Mouse (Mus musculus) testis, adult 2 months (tissue): Measurements from ENCODE around the gene Atxn2.

Source experiments
- CTCF ChIP-seq: fragments of 200-500 bp; IDR thresholded peaks from 2 replicates; pipeline ENCODE4 v1.5.1; 2012; ENCODE audit warnings: low read depth, mild to moderate bottlenecking, inconsistent platforms, low read length, moderate library complexity; ENCODE audit not compliant: control insufficient read depth, insufficient read depth, insufficient replicate concordance
- POLR2A ChIP-seq: fragments of 200-500 bp; IDR thresholded peaks from 2 replicates; pipeline ENCODE4 v1.6.1; 2012; ENCODE audit warnings: low read depth, mild to moderate bottlenecking, inconsistent platforms, low read length, moderate library complexity; ENCODE audit not compliant: control insufficient read depth

DNA sequence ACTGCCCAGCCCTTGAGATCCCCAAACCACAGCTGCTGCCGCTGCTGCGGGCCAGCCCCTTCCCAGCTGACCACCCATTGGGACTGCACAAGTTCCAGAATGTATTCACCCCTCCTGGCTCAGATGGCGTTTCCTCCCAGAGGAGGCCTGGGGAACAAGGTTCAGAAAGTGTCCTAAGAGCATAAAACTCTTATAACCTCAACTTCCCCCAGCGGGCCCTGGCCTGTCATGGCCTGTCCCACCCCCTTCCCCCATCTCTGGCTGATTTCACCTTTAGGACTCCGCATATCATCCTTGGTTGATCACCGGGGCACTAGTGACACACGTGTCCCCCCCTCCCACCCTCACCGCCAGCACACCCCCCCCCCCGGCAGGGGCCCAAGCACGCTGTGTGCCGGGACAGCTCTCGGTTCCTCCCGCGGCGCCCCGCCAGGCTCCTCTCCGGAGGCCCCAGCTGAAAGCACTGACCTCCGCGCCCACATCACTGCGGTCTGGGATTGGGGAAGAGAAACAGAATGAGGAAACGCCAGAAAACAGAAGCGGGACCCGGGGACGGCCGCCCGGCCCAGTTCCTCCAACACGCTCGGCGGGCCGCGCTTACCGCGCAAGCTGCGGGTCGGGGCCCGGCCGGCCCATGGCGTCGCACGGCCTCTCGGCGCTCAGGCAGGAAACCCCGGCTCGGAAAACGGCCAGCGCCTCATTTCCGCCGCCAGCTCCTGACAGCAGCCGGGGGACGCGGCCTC is 125.0 kb downstream of the Atxn2 start:
- TF ChIP-seq CTCF (no peak), POLR2A (no peak)
